Mouse (Mus musculus): ENCODE measurements around the gene Pex13.

The Pex13 gene

GRCm38 (mm10) chr11:23665798-23666501 lies at the start of gene Pex13:
Gene Pex13 (minus strand): TSS chr11:23665959.
- DNase-seq (ENCODE audit: low spot score in 2 of 2), result peak; percentile 89 to 95

GRCm38 (mm10) chr11:23712299-23712698 lies 46.5 kb upstream of the Pex13 start:
- DNase-seq (ENCODE audit: low spot score in 2 of 2), result no peak

GRCm38 (mm10) chr11:23704604-23705294 lies 39.0 kb upstream of the Pex13 start:
- no peak for DNase-seq (ENCODE audit: low spot score in 2 of 2)

GRCm38 (mm10) chr11:23701831-23702230 lies 36.1 kb upstream of the Pex13 start:
- no peak for DNase-seq (ENCODE audit: low spot score in 2 of 2)

GRCm38 (mm10) chr11:23699414-23700095 lies 33.8 kb upstream of the Pex13 start:
- DNase-seq (ENCODE audit: low spot score in 2 of 2), result no peak

- no peak for DNase-seq (ENCODE audit: low spot score in 2 of 2)
Observed at GRCm38 (mm10) chr11:23698526-23698925, 32.8 kb upstream of the Pex13 start.

GRCm38 (mm10) chr11:23695847-23696246 lies 30.1 kb upstream of the Pex13 start:
- no peak for DNase-seq (ENCODE audit: low spot score in 2 of 2)

- DNase-seq (ENCODE audit: low spot score in 2 of 2), result no peak
Observed at GRCm38 (mm10) chr11:23693286-23693685, 27.5 kb upstream of the Pex13 start.

GRCm38 (mm10) chr11:23688060-23688459 lies 22.3 kb upstream of the Pex13 start:
- DNase-seq (ENCODE audit: low spot score in 2 of 2), result no peak

GRCm38 (mm10) chr11:23686671-23687070 lies 20.9 kb upstream of the Pex13 start:
- no peak for DNase-seq (ENCODE audit: low spot score in 2 of 2)

GRCm38 (mm10) chr11:23682561-23682960 lies 16.8 kb upstream of the Pex13 start:
- no peak for DNase-seq (ENCODE audit: low spot score in 2 of 2)

- no peak for DNase-seq (ENCODE audit: low spot score in 2 of 2)
Observed at GRCm38 (mm10) chr11:23680435-23680950, 14.7 kb upstream of the Pex13 start.

GRCm38 (mm10) chr11:23679044-23679642 lies 13.4 kb upstream of the Pex13 start:
- DNase-seq (ENCODE audit: low spot score in 2 of 2), result peak; percentile 56 to 82

GRCm38 (mm10) chr11:23676100-23676499 lies 10.3 kb upstream of the Pex13 start:
- no peak for DNase-seq (ENCODE audit: low spot score in 2 of 2)

- no peak for DNase-seq (ENCODE audit: low spot score in 2 of 2)
Observed at GRCm38 (mm10) chr11:23672256-23672749, 6.5 kb upstream of the Pex13 start.

GRCm38 (mm10) chr11:23667128-23667527 lies 1.4 kb upstream of the Pex13 start:
- peak in 1 of 2 experiments; percentile 20 for DNase-seq (ENCODE audit: low spot score in 2 of 2)

- DNase-seq (ENCODE audit: low spot score in 2 of 2), result no peak
Observed at GRCm38 (mm10) chr11:23666526-23666925, 767 bp upstream of the Pex13 start.

GRCm38 (mm10) chr11:23665311-23665786 lies 410 bp downstream of the Pex13 start, which contains the start of gene Pus10:
Gene Pus10 (plus strand): TSS chr11:23665674.
- no peak for DNase-seq (ENCODE audit: low spot score in 2 of 2)

GRCm38 (mm10) chr11:23664232-23664631 lies 1.5 kb downstream of the Pex13 start:
- no peak for DNase-seq (ENCODE audit: low spot score in 2 of 2)

GRCm38 (mm10) chr11:23657791-23658190 lies 8.0 kb downstream of the Pex13 start:
- no peak for DNase-seq (ENCODE audit: low spot score in 2 of 2)

- DNase-seq (ENCODE audit: low spot score in 2 of 2), result no peak
Observed at GRCm38 (mm10) chr11:23653666-23654065, 12.1 kb downstream of the Pex13 start.

- DNase-seq (ENCODE audit: low spot score in 2 of 2), result no peak
Observed at GRCm38 (mm10) chr11:23647835-23648234, 17.9 kb downstream of the Pex13 start.

All from spleen, postnatal 4 days (tissue).